Mouse (Mus musculus) cortical plate, adult 2 months (tissue): ENCODE measurements around the gene Duxf3.

Experiments used
- CTCF ChIP-seq: fragments of 200-500 bp; IDR thresholded peaks from 2 replicates; pipeline ENCODE4 v1.5.1; 2011; ENCODE audit warnings: mild to moderate bottlenecking, control low read depth, low read length; ENCODE audit not compliant: insufficient read depth; ENCODE audit errors: extremely low read depth
- POLR2A ChIP-seq: fragments of 200-500 bp; IDR thresholded peaks from 2 replicates; pipeline ENCODE4 v1.6.1; 2011; ENCODE audit warnings: mild to moderate bottlenecking, low read length, control low read depth; ENCODE audit not compliant: insufficient read depth; ENCODE audit errors: extremely low read depth

GRCm38 (mm10) chr10:58249535-58249934 is 17.1 kb upstream of the Duxf3 start:
- no peak for TF ChIP-seq CTCF
- TF ChIP-seq POLR2A = no peak
